Mouse (Mus musculus) heart, embryonic 14.5 days (tissue): Measurements from ENCODE around the gene Smad6. TPM values are rescaled to one million over a fixed set of nuclear protein-coding genes. Genes with fewer than 3 reads are reported as not detected.

Source experiments
- ATAC-seq: fragments of 200-750 bp; cut with Nextera tagmentation; 2 replicates; pipeline ENCODE4 v1.8.0; 2017; ENCODE audit warnings: low read depth, moderate TSS enrichment; ENCODE audit not compliant: insufficient number of reproducible peaks, insufficient read depth, low FRiP score
- H3K27ac ChIP-seq, 2 experiments: fragments of 200-500 bp in 1 of 2; fragments of 300-500 bp in 1 of 2; sonication (generic) in 1 of 2; replicated peaks in 1 of 2; 2 replicates each; pipeline ENCODE4 v1.5.1; 2012 to 2014; ENCODE audit warnings: low read depth in 2 of 2, low read length in 2 of 2, control low read depth in 1 of 2, mild to moderate bottlenecking in 1 of 2, mixed read lengths in 1 of 2; ENCODE audit not compliant: control insufficient read depth in 1 of 2, insufficient read depth in 1 of 2
- H3K27me3 ChIP-seq: fragments of 300-500 bp; sonication (generic); 2 replicates; pipeline ENCODE4 v1.6.1; 2014; ENCODE audit warnings: mild to moderate bottlenecking, low read length, control low read depth; ENCODE audit not compliant: control insufficient read depth, insufficient read depth
- H3K36me3 ChIP-seq: fragments of 300-500 bp; sonication (generic); 2 replicates; pipeline ENCODE4 v1.6.1; 2014; ENCODE audit warnings: mild to moderate bottlenecking, control low read depth, low read length, mixed read lengths; ENCODE audit not compliant: control insufficient read depth, insufficient read depth
- H3K4me1 ChIP-seq, 2 experiments: fragments of 200-500 bp in 1 of 2; fragments of 300-500 bp in 1 of 2; sonication (generic) in 1 of 2; 2 replicates each; pipeline ENCODE4 v1.6.1; 2012 to 2014; ENCODE audit warnings: low read length in 2 of 2, control low read depth in 1 of 2, mixed read lengths in 1 of 2; ENCODE audit not compliant: control insufficient read depth in 2 of 2, insufficient read depth in 2 of 2
- H3K4me2 ChIP-seq: fragments of 300-500 bp; sonication (generic); 2 replicates; pipeline ENCODE4 v1.6.1; 2014; ENCODE audit warnings: mild to moderate bottlenecking, low read length
- H3K4me3 ChIP-seq, 2 experiments: fragments of 200-500 bp in 1 of 2; fragments of 300-500 bp in 1 of 2; sonication (generic) in 1 of 2; 2 replicates each; pipeline ENCODE4 v1.5.1; 2012 to 2014; ENCODE audit warnings: low read length in 2 of 2, mild to moderate bottlenecking in 2 of 2, control low read depth in 1 of 2, low read depth in 1 of 2, moderate library complexity in 1 of 2; ENCODE audit not compliant: control insufficient read depth in 1 of 2, insufficient read depth in 1 of 2
- H3K9ac ChIP-seq: fragments of 300-500 bp; sonication (generic); 2 replicates; pipeline ENCODE4 v1.6.1; 2014; ENCODE audit warnings: mild to moderate bottlenecking, low read length
- H3K9me3 ChIP-seq: fragments of 300-500 bp; sonication (generic); 2 replicates; pipeline ENCODE4 v1.6.1; 2016; ENCODE audit warnings: low read length, control low read depth; ENCODE audit not compliant: control insufficient read depth
- WGBS: fragments of 180-500 bp; shearing (Covaris S2); extraction: QIAGEN DNeasy Blood & Tissue Kit; methylation state at CpG from one replicate; pipeline ENCODE4 v1.1.7; 2014; 5-methylcytosine and 5-hydroxymethylcytosine counted together
- polyA plus RNA-seq: library from polyadenylated mRNA; unstranded; fragments of >200 nt; fragmentation: Nextera tagmentation; extraction: Ambion mirVana; gene quantifications from 2 replicates; pipeline ENCODE4 v1.2.1, GENCODE M21; 2014

Smad6 gene
- polyA plus RNA-seq, 1 experiment from 2014 or later = 30.8 TPM

DNA sequence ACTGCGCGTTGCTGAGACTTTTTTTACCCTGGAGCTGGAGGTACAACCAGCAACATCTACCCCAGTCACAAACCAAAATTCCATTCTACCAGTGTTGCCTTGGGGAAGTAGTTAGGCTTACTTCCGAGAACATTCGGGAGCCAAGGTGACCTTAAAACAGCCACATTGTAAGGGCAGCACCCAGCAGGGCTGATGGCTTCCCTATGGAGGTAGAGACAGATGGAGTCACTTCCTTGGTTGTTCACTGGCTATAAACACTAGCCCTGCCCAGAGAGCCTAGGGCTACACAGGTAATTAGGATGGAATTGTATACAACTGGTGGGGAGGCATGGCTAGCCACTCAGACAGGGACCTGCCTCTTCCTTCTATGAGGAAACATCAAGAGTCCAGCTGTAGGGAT, 21.1 kb upstream of the Smad6 start:
- H3K4me3 ChIP-seq = no peak overlapping the region
- H3K27me3 ChIP-seq = no peaks in the 10 kb centered on the region
- peaks cover 32 to 40% of the 10 kb centered on the region in 2 experiments for H3K4me1 ChIP-seq
- no peak for ATAC-seq
- H3K36me3 ChIP-seq = no peaks in the 10 kb centered on the region
- WGBS = 76% methylated on average over 4 of the region's 4 CpGs
- H3K4me2 ChIP-seq = no peak overlapping the region
- no peak overlapping the region; a peak in 1 of 4 replicates for H3K27ac ChIP-seq
- no peak overlapping the region for H3K9ac ChIP-seq
- no peaks in the 10 kb centered on the region for H3K9me3 ChIP-seq

DNA sequence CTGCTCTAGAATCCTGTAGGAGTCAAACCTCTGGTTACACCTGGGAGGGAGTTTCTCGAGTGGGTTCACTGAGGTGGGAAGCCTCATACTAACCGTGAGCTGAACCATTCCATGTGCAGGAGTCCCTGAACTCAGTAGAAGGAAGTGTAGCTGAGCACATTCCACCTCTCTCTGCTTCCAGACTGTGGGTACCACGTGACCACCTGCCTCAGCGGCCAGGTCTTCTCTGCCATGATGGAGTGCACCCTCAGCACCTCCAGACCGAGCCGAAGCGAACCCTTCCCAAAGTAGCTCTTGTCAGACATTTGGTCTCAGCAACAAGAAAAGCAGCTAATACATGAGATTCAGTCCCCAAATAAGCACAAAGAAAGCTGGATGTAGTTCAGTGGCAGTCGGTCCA, 20.4 kb upstream of the Smad6 start:
- 87% methylated on average over 8 of the region's 8 CpGs for WGBS
- H3K9ac ChIP-seq = no peak overlapping the region
- no peak overlapping the region for H3K27ac ChIP-seq
- H3K9me3 ChIP-seq = no peaks in the 10 kb centered on the region
- H3K36me3 ChIP-seq = no peaks in the 10 kb centered on the region
- H3K4me3 ChIP-seq = no peak overlapping the region
- H3K4me1 ChIP-seq = peaks cover 32 to 40% of the 10 kb centered on the region in 2 experiments
- ATAC-seq = no peak
- no peak overlapping the region for H3K4me2 ChIP-seq
- no peaks in the 10 kb centered on the region for H3K27me3 ChIP-seq

DNA sequence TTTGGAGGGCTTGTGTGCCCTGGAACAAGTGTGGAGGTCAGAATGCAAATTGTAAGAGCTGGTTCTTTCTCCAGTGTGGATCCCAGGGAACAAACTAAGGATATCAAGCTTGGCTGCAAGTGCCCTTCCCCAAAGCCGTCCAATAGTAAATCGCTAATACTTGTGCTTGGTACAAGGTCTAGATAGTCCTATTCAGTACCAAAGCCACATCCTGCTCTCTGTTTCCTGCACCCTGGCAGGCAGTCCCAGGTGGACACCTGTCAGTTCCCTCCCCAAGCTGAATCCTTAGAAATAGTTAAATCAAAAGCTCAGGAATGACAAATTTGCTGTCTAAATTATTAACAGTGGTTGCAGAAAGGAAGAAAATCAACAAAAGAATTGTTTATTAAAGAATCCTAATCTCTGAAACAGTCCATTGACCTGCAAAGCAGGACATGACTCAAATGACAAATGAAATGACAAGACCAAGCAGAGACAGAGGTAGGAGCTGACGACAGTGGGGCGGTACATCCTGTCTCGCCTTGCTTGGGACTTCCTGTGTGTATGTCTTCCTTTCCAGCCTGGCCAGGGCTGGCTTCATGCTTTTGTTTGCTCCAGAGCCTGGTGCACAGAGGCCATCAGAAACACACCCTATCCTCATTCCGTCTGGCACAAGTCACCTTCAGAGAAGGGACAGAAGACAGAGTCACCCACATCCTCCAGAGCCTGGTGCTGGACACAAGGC, 8.2 kb upstream of the Smad6 start:
- Histone ChIP-seq H3K9ac (no peak overlapping the region), H3K27me3 (no peaks in the 10 kb centered on the region), H3K27ac (peak overlapping the region; percentile 38 to 46), H3K4me1 (peaks cover 2 to 11% of the 10 kb centered on the region in 2 experiments; a peak in 3 of 4 replicates), H3K4me2 (no peak overlapping the region), H3K4me3 (no peak overlapping the region), H3K9me3 (no peaks in the 10 kb centered on the region), H3K36me3 (no peaks in the 10 kb centered on the region)
- 58% methylated on average over 6 of the region's 6 CpGs for WGBS
- no peak for ATAC-seq

DNA sequence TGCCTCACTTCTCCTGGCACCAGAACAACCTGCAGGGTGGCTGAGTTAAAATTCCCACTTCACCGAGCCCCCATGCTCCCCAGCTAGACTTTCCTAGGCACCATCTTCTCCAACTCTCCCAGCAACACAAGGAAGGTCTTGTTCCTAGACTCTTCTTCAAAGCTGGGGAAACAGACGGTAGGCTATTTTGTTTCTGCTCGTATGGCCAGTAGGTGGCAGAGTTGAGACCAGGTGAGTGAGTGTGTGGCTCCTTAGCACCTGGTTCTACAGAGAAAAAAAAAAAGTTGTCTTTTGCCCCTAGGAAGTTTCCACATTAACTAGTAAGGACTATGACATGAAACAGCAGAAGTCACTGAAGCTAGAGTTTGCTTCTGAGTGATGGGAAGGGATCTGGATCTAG, 3.7 kb upstream of the Smad6 start:
- H3K9me3 ChIP-seq = no peaks in the 10 kb centered on the region
- no peak overlapping the region for H3K9ac ChIP-seq
- 7% methylated on average over 3 of the region's 3 CpGs for WGBS
- H3K36me3 ChIP-seq = no peaks in the 10 kb centered on the region
- H3K4me1 ChIP-seq = peaks cover 4 to 21% of the 10 kb centered on the region in 2 experiments; a peak in 3 of 4 replicates
- no peak overlapping the region for H3K27ac ChIP-seq
- H3K4me2 ChIP-seq = no peak overlapping the region
- no peaks in the 10 kb centered on the region for H3K27me3 ChIP-seq
- no peak overlapping the region for H3K4me3 ChIP-seq
- ATAC-seq = no peak

DNA sequence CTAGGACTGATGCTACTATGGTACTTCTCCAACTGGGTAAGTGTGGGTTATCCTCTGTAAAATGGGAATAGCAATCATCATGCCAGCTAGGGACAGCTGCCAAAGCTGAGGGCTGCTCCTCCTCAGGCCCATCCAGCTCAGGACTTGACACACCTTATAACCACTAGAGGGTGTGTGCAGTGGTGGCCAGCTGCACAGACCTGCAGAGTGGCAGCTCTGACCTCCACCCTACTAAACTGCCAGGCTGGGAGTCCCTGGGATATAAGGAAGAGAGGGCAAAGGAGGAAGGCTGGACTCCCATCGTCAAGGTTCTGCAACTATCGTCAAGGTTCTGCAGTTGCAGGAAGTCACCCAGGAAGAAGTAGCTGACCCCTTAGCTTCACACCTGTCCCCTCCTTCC, 3.1 kb upstream of the Smad6 start:
- H3K4me3 ChIP-seq = no peak overlapping the region
- H3K9me3 ChIP-seq = no peaks in the 10 kb centered on the region
- no peaks in the 10 kb centered on the region for H3K36me3 ChIP-seq
- no peak for ATAC-seq
- no peak overlapping the region for H3K9ac ChIP-seq
- H3K27me3 ChIP-seq = no peaks in the 10 kb centered on the region
- H3K4me1 ChIP-seq = peaks cover 2 to 21% of the 10 kb centered on the region in 2 experiments; a peak in 3 of 4 replicates
- H3K4me2 ChIP-seq = no peak overlapping the region
- 17% methylated on average over 2 of the region's 2 CpGs for WGBS
- no peak overlapping the region for H3K27ac ChIP-seq

DNA sequence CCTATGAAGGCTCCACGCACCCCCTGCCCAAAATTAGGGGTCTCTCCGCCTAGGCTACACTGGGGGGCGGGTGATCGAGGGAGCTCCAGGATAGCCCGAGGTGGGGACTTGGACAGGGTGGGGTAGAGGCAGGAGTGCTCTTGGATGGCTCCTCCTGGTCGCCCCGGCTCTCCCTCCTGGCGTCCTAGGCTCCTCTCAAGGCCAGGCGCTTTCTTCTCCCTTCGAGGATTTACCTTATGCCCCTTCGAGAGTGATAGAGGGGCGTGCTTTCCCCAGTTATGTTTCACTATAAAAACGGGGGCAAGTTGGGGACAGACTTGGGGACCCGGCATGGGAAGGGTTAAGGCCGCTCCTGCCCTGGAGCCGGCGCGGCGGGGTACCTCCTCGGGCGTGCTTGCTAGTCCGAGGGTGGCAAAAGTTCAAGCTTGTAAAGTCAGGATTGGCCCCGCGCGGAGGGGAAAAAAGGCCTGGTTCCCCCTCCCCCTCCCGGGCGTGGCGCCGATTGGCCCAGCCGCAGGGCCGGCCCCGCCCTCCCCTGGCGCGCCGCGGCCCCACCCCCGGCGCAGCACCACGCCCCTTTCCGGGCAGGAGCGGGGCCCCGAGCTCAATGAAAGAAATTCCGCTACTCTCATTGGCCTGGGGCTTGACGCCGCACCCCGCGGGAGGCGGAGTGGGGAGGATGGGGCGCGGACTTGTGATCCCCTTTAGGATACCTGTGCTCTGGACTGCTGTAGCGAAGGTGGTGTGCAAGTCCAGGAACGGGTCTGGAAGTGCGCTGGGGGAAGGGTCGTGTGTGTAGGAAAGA, 905 bp upstream of the Smad6 start:
- peak overlapping the region; percentile 93 for H3K9ac ChIP-seq
- H3K27ac ChIP-seq = peak overlapping the region; percentile 96 to 97
- no peaks in the 10 kb centered on the region for H3K9me3 ChIP-seq
- peak; percentile 76 for ATAC-seq
- H3K4me2 ChIP-seq = peak overlapping the region; percentile 96
- under 1% methylated on average over 52 of the region's 54 CpGs for WGBS
- no peaks in the 10 kb centered on the region for H3K27me3 ChIP-seq
- peaks cover 8% of the 10 kb centered on the region; the same call in 1 of the 2 replicates for H3K36me3 ChIP-seq
- peaks cover 2 to 24% of the 10 kb centered on the region in 2 experiments; a peak in 3 of 4 replicates for H3K4me1 ChIP-seq
- H3K4me3 ChIP-seq = peak overlapping the region; percentile 69 to 79

DNA sequence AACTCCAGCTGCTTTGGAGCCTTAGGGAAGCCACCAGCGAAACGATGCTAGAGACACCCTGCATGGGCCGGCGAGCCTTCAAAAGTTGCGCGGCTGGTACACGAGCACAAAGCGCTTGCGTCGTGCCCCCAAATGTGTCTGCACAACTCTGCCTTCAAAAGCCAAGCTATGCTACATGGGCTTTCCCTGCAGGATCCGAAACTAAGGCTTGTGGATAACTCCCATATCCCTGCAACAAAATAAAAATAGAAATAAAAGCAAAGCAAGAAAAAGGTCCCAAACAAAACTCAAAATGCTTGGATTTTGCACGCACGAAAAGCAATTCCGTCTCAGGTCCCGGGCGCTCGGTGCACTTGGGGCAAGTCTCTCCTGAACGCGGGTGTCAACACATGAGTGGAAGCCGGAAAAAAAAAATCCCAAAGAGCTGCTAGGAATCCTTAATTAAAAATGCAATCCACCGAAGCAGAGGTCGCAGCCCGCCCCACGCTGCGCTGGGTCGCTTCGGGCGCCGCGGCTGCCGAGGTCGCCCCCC, 474 bp downstream of the Smad6 start:
- H3K9me3 ChIP-seq = no peaks in the 10 kb centered on the region
- H3K4me3 ChIP-seq = peak overlapping the region; percentile 79 to 98
- peak overlapping the region; percentile 96 for H3K4me2 ChIP-seq
- H3K27ac ChIP-seq = peak overlapping the region; percentile 94 to 97
- no peaks in the 10 kb centered on the region for H3K27me3 ChIP-seq
- no peak for ATAC-seq
- WGBS = under 1% methylated on average over 31 of the region's 32 CpGs
- peak overlapping the region; percentile 93 for H3K9ac ChIP-seq
- H3K36me3 ChIP-seq = peaks cover 9% of the 10 kb centered on the region; the same call in 1 of the 2 replicates
- peaks cover 8 to 34% of the 10 kb centered on the region in 2 experiments; a peak in 3 of 4 replicates for H3K4me1 ChIP-seq
